Mouse (Mus musculus) liver, postnatal 0 days (tissue): ENCODE data around the gene Kcnn1. TPM values are rescaled to one million over a fixed set of nuclear protein-coding genes. Genes with fewer than 3 reads are reported as not detected.

ENCODE experiments used
- ATAC-seq: fragments of 200-750 bp; cut with Nextera tagmentation; 2 replicates; pipeline ENCODE4 v1.8.0; 2017; ENCODE audit warnings: mild to moderate bottlenecking, moderate library complexity
- DNase-seq: peaks from one replicate; pipeline ENCODE4 v3.0.0-alpha.2; 2016
- H3K27ac ChIP-seq: fragments of 300-500 bp; sonication (generic); 2 replicates; pipeline ENCODE4 v1.5.1; 2014; ENCODE audit warnings: antibody characterized with exemption, moderate library complexity, mild to moderate bottlenecking, low read depth
- H3K27me3 ChIP-seq: fragments of 300-500 bp; sonication (generic); 2 replicates; pipeline ENCODE4 v1.6.1; 2014; ENCODE audit warnings: low read length, control low read depth, mixed read lengths; ENCODE audit not compliant: insufficient read depth
- H3K36me3 ChIP-seq: fragments of 300-500 bp; sonication (generic); replicated peaks from 2 replicates; pipeline ENCODE4 v1.6.1; 2014; ENCODE audit warnings: mild to moderate bottlenecking, control low read depth, low read length, moderate library complexity, mixed read lengths; ENCODE audit not compliant: insufficient read depth
- H3K4me1 ChIP-seq: fragments of 300-500 bp; sonication (generic); 2 replicates; pipeline ENCODE4 v1.6.1; 2014; ENCODE audit warnings: antibody characterized with exemption, mild to moderate bottlenecking, control low read depth; ENCODE audit not compliant: insufficient read depth
- H3K4me2 ChIP-seq: fragments of 300-500 bp; sonication (generic); 2 replicates; pipeline ENCODE4 v1.6.1; 2014; ENCODE audit warnings: low read depth, mild to moderate bottlenecking, low read length, moderate library complexity, mixed read lengths
- H3K4me3 ChIP-seq: fragments of 300-500 bp; sonication (generic); 2 replicates; pipeline ENCODE4 v1.5.1; 2014; ENCODE audit warnings: low read depth, low read length
- H3K9ac ChIP-seq: fragments of 300-500 bp; sonication (generic); replicated peaks from 2 replicates; pipeline ENCODE4 v1.6.1; 2014; ENCODE audit warnings: mild to moderate bottlenecking, moderate library complexity
- H3K9me3 ChIP-seq: fragments of 300-500 bp; sonication (generic); 2 replicates; pipeline ENCODE4 v1.6.1; 2016; ENCODE audit warnings: mild to moderate bottlenecking, control low read depth, low read length, mixed read lengths
- CTCF ChIP-seq: sonication (generic); IDR thresholded peaks from 2 replicates; pipeline ENCODE4 v1.5.1; 2016; ENCODE audit warnings: antibody characterized with exemption, low read depth
- EP300 ChIP-seq: IDR thresholded peaks from 2 replicates; pipeline ENCODE4 v1.6.1; 2016; ENCODE audit warnings: antibody characterized with exemption, low read depth, mild to moderate bottlenecking
- WGBS: fragments of 180-500 bp; shearing (Covaris S2); extraction: QIAGEN DNeasy Blood & Tissue Kit; methylation state at CpG from one replicate; pipeline ENCODE4 v1.1.7; 2014; ENCODE audit not compliant: insufficient replicate concordance; 5-methylcytosine and 5-hydroxymethylcytosine counted together
- polyA plus RNA-seq: library from polyadenylated mRNA; unstranded; fragments of >200 nt; fragmentation: Nextera tagmentation; extraction: Ambion mirVana; gene quantifications from 2 replicates; pipeline ENCODE4 v1.2.1, GENCODE M21; 2015

Kcnn1 gene
- polyA plus RNA-seq, 1 experiment from 2014 or later: 0.19 TPM

GRCm38 (mm10) chr8:70808955-70809701 is 53.9 kb downstream of the Kcnn1 start:
- Histone ChIP-seq H3K27me3 (no peaks in the 10 kb centered on the region), H3K4me3 (no peak overlapping the region), H3K4me1 (peaks cover 37% of the 10 kb centered on the region), H3K36me3 (no peaks in the 10 kb centered on the region), H3K9me3 (no peaks in the 10 kb centered on the region), H3K4me2 (0 out of 2 replicates have a peak overlapping the region, but pooled peaks have one; percentile 38), H3K9ac (no peak overlapping the region; the same call in 1 of the 2 replicates), H3K27ac (no peak overlapping the region)
- TF ChIP-seq EP300: no peak
- no peak for TF ChIP-seq CTCF
- no peak for DNase-seq
- no peak for ATAC-seq
- 61% methylated on average over 8 of the region's 8 CpGs for WGBS

GRCm38 (mm10) chr8:70808239-70808638 is 54.8 kb downstream of the Kcnn1 start, which contains the start of gene Il12rb1:
Il12rb1 (plus strand) TSS chr8:70808449.
- peak within 1 kb of the TSS; percentile 26; the same call in 1 of the 2 replicates for H3K9ac ChIP-seq
- no peaks in the 10 kb centered on the region for H3K27me3 ChIP-seq
- ATAC-seq: no peak

GRCm38 (mm10) chr8:70807304-70807703 is 55.8 kb downstream of the Kcnn1 start:
- H3K4me2 ChIP-seq: 0 out of 2 replicates have a peak overlapping the region, but pooled peaks have one; percentile 32
- H3K9ac ChIP-seq: no peak overlapping the region
- no peaks in the 10 kb centered on the region for H3K9me3 ChIP-seq
- TF ChIP-seq CTCF (no peak), EP300 (no peak)
- no peak for DNase-seq
- peaks cover 50% of the 10 kb centered on the region for H3K4me1 ChIP-seq
- no peaks in the 10 kb centered on the region for H3K27me3 ChIP-seq
- H3K4me3 ChIP-seq: no peak overlapping the region
- H3K36me3 ChIP-seq: no peaks in the 10 kb centered on the region
- no peak for ATAC-seq
- 68% methylated on average over 1 of the region's 1 CpGs for WGBS
- H3K27ac ChIP-seq: peak overlapping the region; percentile 78

More at GRCm38 (mm10) chr8:70808239-70808638, 54.8 kb downstream of the Kcnn1 start, which contains the start of gene Il12rb1:
- TF ChIP-seq CTCF (no peak), EP300 (no peak)
- H3K9me3 ChIP-seq: no peaks in the 10 kb centered on the region
- H3K4me3 ChIP-seq: no peak within 1 kb of the TSS
- DNase-seq: no peak
- H3K4me1 ChIP-seq: peaks cover 44% of the 10 kb centered on the region
- H3K27ac ChIP-seq: peak within 1 kb of the TSS; percentile 78; the same call in 1 of the 2 replicates
- H3K4me2 ChIP-seq: peak within 1 kb of the TSS; percentile 38; the same call in 1 of the 2 replicates
- WGBS: 42% methylated on average over 5 of the region's 5 CpGs
- no peaks in the 10 kb centered on the region for H3K36me3 ChIP-seq

DNA sequence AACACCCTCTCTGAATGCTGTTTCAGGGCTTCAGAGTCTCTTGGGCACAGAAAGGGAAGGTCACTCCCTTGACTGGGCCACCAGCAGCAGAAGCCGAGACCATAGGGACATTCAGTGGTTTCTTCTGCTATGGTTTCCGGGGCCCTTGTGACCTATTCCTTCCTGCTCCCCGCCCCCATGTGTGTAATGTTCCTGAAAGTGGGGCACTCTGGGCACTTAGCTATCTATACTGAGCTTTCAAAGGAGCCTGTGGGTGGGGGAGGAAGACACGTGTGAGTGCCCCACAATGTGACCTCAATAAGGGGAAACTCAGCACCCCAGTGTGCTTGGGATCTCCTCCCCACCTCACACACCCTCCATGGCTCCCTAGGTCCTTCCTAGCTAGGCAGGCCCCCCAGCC is 56.5 kb downstream of the Kcnn1 start:
- DNase-seq (peak; percentile 68), ATAC-seq (peak; percentile 22; the same call in 1 of the 2 replicates)
- 31% methylated on average over 4 of the region's 4 CpGs for WGBS
- peak overlapping the region; percentile 78 for H3K27ac ChIP-seq
- no peaks in the 10 kb centered on the region for H3K9me3 ChIP-seq
- no peaks in the 10 kb centered on the region for H3K27me3 ChIP-seq
- TF ChIP-seq EP300: no peak; the same call in 1 of the 2 replicates
- H3K4me3 ChIP-seq: no peak overlapping the region
- no peak overlapping the region; the same call in 1 of the 2 replicates for H3K9ac ChIP-seq
- peaks cover 57% of the 10 kb centered on the region for H3K4me1 ChIP-seq
- peak overlapping the region; percentile 32 for H3K4me2 ChIP-seq
- H3K36me3 ChIP-seq: no peaks in the 10 kb centered on the region

DNA sequence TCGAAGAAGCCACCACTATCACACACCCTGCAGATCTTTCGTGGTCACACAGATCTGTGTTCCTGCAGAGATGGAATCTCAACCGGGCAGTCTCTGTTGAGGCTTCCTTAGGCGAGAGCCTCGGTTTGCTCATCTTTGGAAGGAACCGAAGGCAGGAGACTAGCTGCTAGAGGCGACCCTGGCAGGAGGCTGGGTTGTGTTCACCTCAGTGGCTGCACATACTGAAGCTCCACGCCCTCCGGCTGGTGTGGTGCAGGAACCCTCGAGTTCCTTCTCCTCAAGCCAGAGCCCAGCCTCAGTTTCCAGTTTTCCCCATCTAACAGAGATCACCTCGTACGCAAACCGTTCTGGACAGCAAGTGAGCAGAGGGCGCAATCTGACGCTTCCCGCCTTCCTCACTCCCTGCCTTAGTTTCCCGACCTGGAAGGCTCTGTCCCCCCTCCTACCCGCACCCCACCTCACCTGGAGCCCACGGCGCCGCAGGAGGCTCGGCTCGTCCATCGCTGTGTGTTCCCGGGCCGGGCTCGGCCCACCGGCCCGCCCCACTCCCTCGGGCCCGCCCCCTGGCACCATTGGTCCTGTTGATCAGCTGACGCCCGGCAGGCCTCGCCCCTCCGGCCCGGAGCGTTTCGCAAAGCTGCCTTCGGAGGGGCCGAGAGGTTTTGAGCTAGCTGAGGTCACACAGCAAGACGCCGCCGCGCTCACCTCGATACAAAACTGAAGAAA is 58.4 kb downstream of the Kcnn1 start, which contains the start of gene Mast3:
Mast3 (minus strand) TSS at position 574 of the 726 bp plus-strand sequence.
- Histone ChIP-seq H3K9me3 (no peaks in the 10 kb centered on the region), H3K36me3 (no peaks in the 10 kb centered on the region), H3K4me2 (peak within 1 kb of the TSS; percentile 97), H3K27ac (peak within 1 kb of the TSS; percentile 84), H3K9ac (peak within 1 kb of the TSS; percentile 72), H3K4me1 (peaks cover 67% of the 10 kb centered on the region), H3K4me3 (peak within 1 kb of the TSS; percentile 73), H3K27me3 (peaks cover 1% of the 10 kb centered on the region; the same call in 1 of the 2 replicates)
- TF ChIP-seq CTCF (no peak), EP300 (no peak)
- DNase-seq (peak; percentile 92), ATAC-seq (peak; percentile 87)
- WGBS: under 1% methylated on average over 45 of the region's 45 CpGs
